Mouse (Mus musculus): ENCODE results near the gene Reps2. TPM values are rescaled to one million over a fixed set of nuclear protein-coding genes. Genes with fewer than 3 reads are reported as not detected.

Reps2 gene
- polyA plus RNA-seq, 1 experiment from 2014 or later = 5.9 TPM

DNA sequence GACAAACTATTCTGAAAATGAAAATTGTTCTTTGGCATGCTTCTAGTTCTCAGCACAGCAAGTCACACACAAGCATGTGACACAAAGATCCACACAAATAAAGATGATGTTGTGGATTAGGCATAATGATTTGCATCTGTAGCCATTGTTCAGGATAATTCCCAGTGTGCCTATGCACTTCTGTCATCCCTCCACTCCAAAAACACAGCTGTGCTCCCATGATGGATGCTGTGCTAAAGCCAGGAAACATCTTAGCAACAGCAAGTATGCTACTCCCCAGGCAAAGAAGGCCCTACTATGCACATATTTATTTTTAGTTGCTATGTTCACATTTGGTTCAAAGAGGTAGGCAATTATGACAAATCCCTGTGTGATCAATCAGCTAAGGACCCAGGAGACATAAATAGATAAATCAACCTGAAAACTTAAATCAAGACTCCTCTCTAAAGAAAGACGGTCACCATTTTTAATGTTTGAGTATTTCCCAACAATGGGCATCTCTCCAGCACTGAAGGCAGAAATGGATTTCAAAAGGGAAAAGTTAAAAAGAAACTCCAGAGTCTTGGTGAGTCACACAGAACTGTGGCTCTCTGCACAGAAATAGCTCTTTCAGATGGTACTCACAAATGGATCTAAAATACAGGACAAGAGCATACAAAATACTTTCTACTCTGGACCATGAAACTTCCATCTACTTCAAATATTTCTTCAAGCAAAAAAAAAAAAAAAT is 87.6 kb downstream of the Reps2 start:
- Histone ChIP-seq H3K27ac (ENCODE audit: low read length) (no peak overlapping the region), H3K4me2 (ENCODE audit: low read length) (no peak overlapping the region), H3K27me3 (replicated peaks; ENCODE audit: control insufficient read depth, insufficient read depth, low read length) (no peaks in the 10 kb centered on the region), H3K9ac (replicated peaks; ENCODE audit: low read depth, low read length) (no peak overlapping the region), H3K4me1 (replicated peaks; ENCODE audit: control insufficient read depth, insufficient read depth, low read length) (peaks cover 9% of the 10 kb centered on the region), H3K9me3 (ENCODE audit: control insufficient read depth, low read length) (no peaks in the 10 kb centered on the region), H3K4me3 (replicated peaks; ENCODE audit: low read length) (no peak overlapping the region), H3K36me3 (ENCODE audit: control insufficient read depth, insufficient read depth) (no peaks in the 10 kb centered on the region)
- peak; percentile 55; the same call in 1 of the 2 replicates for ATAC-seq
- 72% methylated on average over 1 of the region's 1 CpGs for WGBS

DNA sequence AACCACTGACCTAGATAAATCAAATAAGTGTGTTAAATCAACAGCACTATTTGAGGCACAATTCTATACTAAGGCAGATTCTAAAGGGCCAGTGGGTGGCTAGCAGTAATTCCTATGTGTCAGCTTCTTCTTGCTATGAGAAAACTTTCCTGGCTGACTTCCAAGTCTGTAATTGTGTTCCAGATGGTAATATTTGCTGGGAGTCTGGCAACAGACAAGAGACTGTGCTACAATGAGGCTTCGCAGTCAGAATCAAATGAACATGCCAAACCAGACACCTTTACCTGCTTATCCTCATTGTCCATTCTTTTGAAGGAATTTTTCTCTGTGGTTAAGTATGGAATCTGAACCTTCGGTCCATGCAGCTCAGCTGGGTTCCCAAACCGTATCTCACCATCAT is 88.9 kb downstream of the Reps2 start:
- Histone ChIP-seq H3K27ac (ENCODE audit: low read length) (no peak overlapping the region), H3K9ac (replicated peaks; ENCODE audit: low read depth, low read length) (no peak overlapping the region), H3K36me3 (ENCODE audit: control insufficient read depth, insufficient read depth) (no peaks in the 10 kb centered on the region), H3K4me3 (replicated peaks; ENCODE audit: low read length) (no peak overlapping the region), H3K27me3 (replicated peaks; ENCODE audit: control insufficient read depth, insufficient read depth, low read length) (no peaks in the 10 kb centered on the region), H3K9me3 (ENCODE audit: control insufficient read depth, low read length) (no peaks in the 10 kb centered on the region), H3K4me1 (replicated peaks; ENCODE audit: control insufficient read depth, insufficient read depth, low read length) (peaks cover 9% of the 10 kb centered on the region), H3K4me2 (ENCODE audit: low read length) (no peak overlapping the region)
- 0 out of 2 replicates have a peak, but pooled peaks have one; percentile 28 for ATAC-seq
- 56% methylated on average over 3 of the region's 3 CpGs for WGBS

DNA sequence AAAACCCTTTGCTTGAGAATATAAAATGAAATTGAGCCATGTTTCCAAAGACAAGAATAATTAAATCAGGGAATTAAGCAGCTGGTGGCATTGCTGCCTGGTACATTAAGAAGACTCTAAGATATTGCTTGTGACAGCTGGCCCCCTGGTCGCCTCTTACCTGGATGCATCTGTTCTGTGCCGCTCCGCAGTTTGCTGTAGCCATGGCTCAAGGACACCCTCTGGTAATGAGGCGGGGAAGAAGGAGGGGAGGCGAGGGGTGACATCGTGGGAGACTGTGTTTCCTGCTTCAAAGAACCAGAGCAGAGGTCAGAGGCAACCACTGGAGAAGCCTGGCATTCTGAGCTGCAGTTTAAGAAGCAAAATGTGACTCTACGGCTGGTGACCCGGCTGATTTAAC is 91.1 kb downstream of the Reps2 start:
- Histone ChIP-seq H3K27me3 (replicated peaks; ENCODE audit: control insufficient read depth, insufficient read depth, low read length) (no peaks in the 10 kb centered on the region), H3K4me1 (replicated peaks; ENCODE audit: control insufficient read depth, insufficient read depth, low read length) (peaks cover 9% of the 10 kb centered on the region), H3K9ac (replicated peaks; ENCODE audit: low read depth, low read length) (no peak overlapping the region), H3K36me3 (ENCODE audit: control insufficient read depth, insufficient read depth) (no peaks in the 10 kb centered on the region), H3K4me3 (replicated peaks; ENCODE audit: low read length) (no peak overlapping the region), H3K9me3 (ENCODE audit: control insufficient read depth, low read length) (no peaks in the 10 kb centered on the region), H3K4me2 (ENCODE audit: low read length) (no peak overlapping the region), H3K27ac (ENCODE audit: low read length) (no peak overlapping the region)
- ATAC-seq = no peak
- WGBS = 54% methylated on average over 8 of the region's 8 CpGs

DNA sequence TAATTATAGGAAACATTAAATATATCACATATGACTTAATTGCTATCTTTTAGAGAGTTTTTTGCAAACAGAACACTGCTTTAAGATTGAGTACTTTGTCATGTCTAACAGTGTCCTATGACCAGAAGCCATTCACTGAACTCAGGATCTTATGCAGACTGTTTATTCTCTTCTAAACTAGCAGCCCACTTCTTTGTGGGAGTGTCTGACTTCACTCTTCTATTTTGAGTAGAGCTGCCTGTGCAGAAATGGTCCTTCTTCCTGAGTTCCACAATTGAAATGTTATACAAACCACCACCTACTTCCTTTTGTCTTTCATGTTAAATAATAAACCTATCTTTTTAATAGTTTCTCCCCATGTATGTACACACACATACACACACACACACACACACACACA is 98.4 kb downstream of the Reps2 start:
- Histone ChIP-seq H3K4me3 (replicated peaks; ENCODE audit: low read length) (no peak overlapping the region), H3K4me2 (ENCODE audit: low read length) (no peak overlapping the region), H3K9ac (replicated peaks; ENCODE audit: low read depth, low read length) (no peak overlapping the region), H3K9me3 (ENCODE audit: control insufficient read depth, low read length) (no peaks in the 10 kb centered on the region), H3K27me3 (replicated peaks; ENCODE audit: control insufficient read depth, insufficient read depth, low read length) (0 out of 2 replicates have a peak, but pooled peaks cover 2% of the 10 kb centered on the region), H3K27ac (ENCODE audit: low read length) (no peak overlapping the region), H3K4me1 (replicated peaks; ENCODE audit: control insufficient read depth, insufficient read depth, low read length) (no peaks in the 10 kb centered on the region), H3K36me3 (ENCODE audit: control insufficient read depth, insufficient read depth) (no peaks in the 10 kb centered on the region)
- no peak for ATAC-seq

DNA sequence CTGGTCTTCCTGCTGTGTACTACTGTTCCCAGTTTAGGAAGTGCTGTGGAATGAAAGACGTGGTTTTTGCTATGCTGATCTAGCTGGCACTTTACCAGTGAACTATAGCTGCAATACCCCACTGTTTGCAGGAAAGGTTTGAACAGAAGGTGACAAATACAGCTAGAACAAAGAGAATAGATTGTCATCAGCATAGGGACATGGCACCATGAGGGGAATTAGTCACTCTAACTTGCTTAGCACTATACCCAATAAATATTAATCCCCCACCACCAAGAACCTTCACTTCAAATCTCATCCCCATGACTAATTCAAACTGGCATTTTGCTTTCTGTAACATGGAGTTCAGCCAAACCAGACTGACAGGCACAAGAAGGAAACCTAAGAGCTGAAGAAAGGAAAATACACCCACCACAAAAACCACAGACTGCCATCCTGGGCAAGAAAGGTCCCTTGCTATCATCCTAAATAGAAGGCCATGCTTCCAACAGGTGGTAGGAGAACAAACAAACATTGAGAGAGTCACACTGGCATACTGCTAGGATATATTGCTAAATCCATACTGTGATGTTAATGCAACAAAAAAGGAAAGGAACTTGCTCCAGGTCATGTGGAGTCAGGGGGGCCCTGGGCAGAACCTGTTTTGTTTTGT is 100.7 kb downstream of the Reps2 start:
- Histone ChIP-seq H3K36me3 (ENCODE audit: control insufficient read depth, insufficient read depth) (no peaks in the 10 kb centered on the region), H3K4me1 (replicated peaks; ENCODE audit: control insufficient read depth, insufficient read depth, low read length) (no peaks in the 10 kb centered on the region), H3K27me3 (replicated peaks; ENCODE audit: control insufficient read depth, insufficient read depth, low read length) (0 out of 2 replicates have a peak, but pooled peaks cover 2% of the 10 kb centered on the region), H3K4me2 (ENCODE audit: low read length) (no peak overlapping the region), H3K4me3 (replicated peaks; ENCODE audit: low read length) (no peak overlapping the region), H3K9ac (replicated peaks; ENCODE audit: low read depth, low read length) (no peak overlapping the region), H3K9me3 (ENCODE audit: control insufficient read depth, low read length) (no peaks in the 10 kb centered on the region), H3K27ac (ENCODE audit: low read length) (no peak overlapping the region)
- ATAC-seq = peak; percentile 49; the same call in 1 of the 2 replicates
- WGBS = 33% methylated on average over 1 of the region's 1 CpGs

DNA sequence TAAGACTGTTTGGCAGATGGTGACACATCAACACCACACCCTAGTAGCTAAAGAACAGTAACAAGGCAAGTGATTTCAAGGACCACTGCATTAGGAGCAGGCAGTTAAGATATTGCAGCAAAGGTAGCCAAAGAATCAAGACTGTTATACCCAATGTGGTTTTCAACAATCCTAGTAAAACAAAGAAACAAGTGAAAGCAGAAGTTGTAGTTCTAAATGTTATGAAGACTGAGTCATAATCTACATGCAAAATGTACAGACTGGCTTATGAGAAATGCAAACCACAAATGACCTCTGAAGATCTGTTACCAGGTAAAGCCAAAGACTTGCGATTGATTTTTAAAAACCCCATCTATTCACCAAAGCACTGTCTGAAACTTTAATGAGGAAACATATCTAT is 101.5 kb downstream of the Reps2 start:
- H3K9me3 ChIP-seq (ENCODE audit: control insufficient read depth, low read length) = no peaks in the 10 kb centered on the region
- 97% methylated on average over 1 of the region's 1 CpGs for WGBS
- H3K27me3 ChIP-seq (replicated peaks; ENCODE audit: control insufficient read depth, insufficient read depth, low read length) = 0 out of 2 replicates have a peak, but pooled peaks cover 2% of the 10 kb centered on the region
- no peak for ATAC-seq
- no peak overlapping the region for H3K27ac ChIP-seq (ENCODE audit: low read length)
- no peaks in the 10 kb centered on the region for H3K4me1 ChIP-seq (replicated peaks; ENCODE audit: control insufficient read depth, insufficient read depth, low read length)
- no peak overlapping the region for H3K4me3 ChIP-seq (replicated peaks; ENCODE audit: low read length)
- H3K9ac ChIP-seq (replicated peaks; ENCODE audit: low read depth, low read length) = no peak overlapping the region
- no peak overlapping the region for H3K4me2 ChIP-seq (ENCODE audit: low read length)
- no peaks in the 10 kb centered on the region for H3K36me3 ChIP-seq (ENCODE audit: control insufficient read depth, insufficient read depth)

DNA sequence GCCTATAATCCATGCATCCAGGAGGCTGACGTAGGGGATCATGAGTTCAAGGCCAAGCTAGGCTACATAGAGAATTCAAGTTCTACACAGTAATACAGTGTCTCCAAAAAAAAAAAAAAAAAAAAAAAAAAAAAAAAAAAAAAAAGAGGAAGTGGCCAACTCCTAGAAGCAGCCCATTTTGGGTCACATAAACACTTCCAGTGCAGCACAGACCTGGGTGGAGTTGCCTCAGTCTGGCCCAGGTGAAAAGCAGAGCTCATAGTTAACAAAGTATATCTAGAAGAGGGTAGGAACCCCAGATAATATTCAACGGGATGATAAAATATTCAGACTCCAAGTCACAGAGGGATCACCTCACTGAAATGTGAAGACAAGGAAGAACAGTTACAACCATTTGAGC is 112.4 kb downstream of the Reps2 start:
- Histone ChIP-seq H3K4me3 (replicated peaks; ENCODE audit: low read length) (no peak overlapping the region), H3K27me3 (replicated peaks; ENCODE audit: control insufficient read depth, insufficient read depth, low read length) (no peaks in the 10 kb centered on the region; the same call in 1 of the 2 replicates), H3K36me3 (ENCODE audit: control insufficient read depth, insufficient read depth) (no peaks in the 10 kb centered on the region), H3K27ac (ENCODE audit: low read length) (no peak overlapping the region), H3K4me1 (replicated peaks; ENCODE audit: control insufficient read depth, insufficient read depth, low read length) (no peaks in the 10 kb centered on the region), H3K9ac (replicated peaks; ENCODE audit: low read depth, low read length) (no peak overlapping the region), H3K9me3 (ENCODE audit: control insufficient read depth, low read length) (no peaks in the 10 kb centered on the region), H3K4me2 (ENCODE audit: low read length) (no peak overlapping the region)
- no peak for ATAC-seq
- WGBS = 93% methylated on average over 2 of the region's 2 CpGs

DNA sequence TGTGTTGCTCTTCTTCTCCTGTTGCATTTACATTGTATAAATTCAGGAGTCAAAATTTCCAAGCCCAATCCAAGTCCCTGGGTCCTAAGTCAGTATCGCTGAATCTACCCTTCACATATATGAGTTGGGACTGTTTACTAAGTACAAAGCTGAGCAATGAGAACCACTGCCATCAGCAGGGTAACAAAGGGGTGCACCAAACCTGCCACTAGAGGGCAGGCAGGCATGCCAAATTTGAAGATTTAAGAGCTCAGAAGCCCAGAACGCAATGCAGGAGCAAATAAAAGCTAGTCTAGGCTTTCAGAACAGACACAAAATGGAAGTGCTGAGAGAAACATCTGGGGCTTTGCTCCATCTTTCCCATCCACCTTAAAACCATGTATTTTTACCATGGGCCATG is 116.2 kb downstream of the Reps2 start:
- H3K4me2 ChIP-seq (ENCODE audit: low read length) = no peak overlapping the region
- H3K9ac ChIP-seq (replicated peaks; ENCODE audit: low read depth, low read length) = no peak overlapping the region
- H3K4me3 ChIP-seq (replicated peaks; ENCODE audit: low read length) = no peak overlapping the region
- H3K27me3 ChIP-seq (replicated peaks; ENCODE audit: control insufficient read depth, insufficient read depth, low read length) = no peaks in the 10 kb centered on the region; the same call in 1 of the 2 replicates
- no peaks in the 10 kb centered on the region for H3K4me1 ChIP-seq (replicated peaks; ENCODE audit: control insufficient read depth, insufficient read depth, low read length)
- WGBS = 37% methylated on average over 2 of the region's 2 CpGs
- peak; percentile 67 for ATAC-seq
- no peaks in the 10 kb centered on the region for H3K9me3 ChIP-seq (ENCODE audit: control insufficient read depth, low read length)
- H3K36me3 ChIP-seq (ENCODE audit: control insufficient read depth, insufficient read depth) = no peaks in the 10 kb centered on the region
- H3K27ac ChIP-seq (ENCODE audit: low read length) = no peak overlapping the region

DNA sequence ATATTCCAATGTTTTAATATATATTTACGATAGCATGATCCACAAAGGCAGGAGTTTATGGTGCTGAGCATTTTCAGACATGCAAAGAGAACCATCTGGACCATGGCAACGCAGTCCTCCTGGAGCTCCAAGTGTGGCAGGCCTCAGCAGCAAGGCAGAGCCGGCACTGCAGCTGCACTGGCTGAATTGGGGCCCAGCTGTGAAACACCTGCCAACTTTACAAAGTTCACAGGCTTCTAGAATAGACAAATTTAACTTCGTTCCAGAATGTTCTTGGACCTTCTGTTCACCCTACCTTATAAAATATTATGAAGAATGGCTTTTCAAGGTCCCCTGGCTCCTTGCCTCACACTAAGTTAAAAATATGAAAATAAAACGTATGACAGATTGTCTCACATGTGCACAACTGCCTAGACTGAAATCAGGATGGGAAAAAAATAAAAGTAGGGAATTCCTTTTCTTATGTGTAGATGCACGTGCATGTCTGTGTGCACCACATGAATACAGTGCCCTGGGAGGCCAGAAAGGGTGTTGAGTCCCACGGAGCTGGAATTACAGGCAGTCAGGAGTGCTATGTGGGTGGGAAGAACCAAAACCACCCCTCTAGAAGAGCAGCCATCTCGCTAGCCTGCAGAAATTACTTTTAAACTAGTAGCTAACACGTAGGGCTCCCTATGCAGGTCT is 121.5 kb downstream of the Reps2 start:
- 45% methylated on average over 9 of the region's 9 CpGs for WGBS
- ATAC-seq = no peak

More for the DNA sequence above, 121.5 kb downstream of the Reps2 start:
- no peak overlapping the region for H3K27ac ChIP-seq (ENCODE audit: low read length)
- H3K9me3 ChIP-seq (ENCODE audit: control insufficient read depth, low read length) = no peaks in the 10 kb centered on the region
- H3K4me2 ChIP-seq (ENCODE audit: low read length) = no peak overlapping the region
- no peaks in the 10 kb centered on the region; the same call in 1 of the 2 replicates for H3K27me3 ChIP-seq (replicated peaks; ENCODE audit: control insufficient read depth, insufficient read depth, low read length)
- no peak overlapping the region for H3K9ac ChIP-seq (replicated peaks; ENCODE audit: low read depth, low read length)
- H3K36me3 ChIP-seq (ENCODE audit: control insufficient read depth, insufficient read depth) = no peaks in the 10 kb centered on the region
- peaks cover 2% of the 10 kb centered on the region; the same call in 1 of the 2 replicates for H3K4me1 ChIP-seq (replicated peaks; ENCODE audit: control insufficient read depth, insufficient read depth, low read length)
- no peak overlapping the region for H3K4me3 ChIP-seq (replicated peaks; ENCODE audit: low read length)

Measured in forebrain, embryonic 16.5 days (tissue).